Mouse (Mus musculus) bone marrow macrophage, adult 2 months (primary cell): ENCODE data around the gene Olfr1043. TPM values are rescaled to one million over a fixed set of nuclear protein-coding genes. Genes with fewer than 3 reads are reported as not detected.
"Not testable (repeated sequence)": the region's sequence is repeated elsewhere in the genome, so short reads cannot be mapped to it uniquely, and the experiment has no call there.

Source experiments
- H3K27ac ChIP-seq: 2 replicates; pipeline ENCODE4 v1.5.1; 2012; ENCODE audit warnings: low read depth, low read length; ENCODE audit not compliant: insufficient read depth
- H3K4me1 ChIP-seq: 2 replicates; pipeline ENCODE4 v1.6.1; 2012; ENCODE audit warnings: low read length; ENCODE audit not compliant: control insufficient read depth, insufficient read depth
- H3K4me3 ChIP-seq: 2 replicates; pipeline ENCODE4 v1.5.1; 2012; ENCODE audit warnings: mild to moderate bottlenecking, low read length, moderate library complexity; ENCODE audit not compliant: insufficient read depth
- CTCF ChIP-seq: IDR thresholded peaks from 2 replicates; pipeline ENCODE4 v1.5.1; 2012; ENCODE audit warnings: low read depth, mild to moderate bottlenecking, low read length, moderate library complexity
- POLR2A ChIP-seq: IDR thresholded peaks from 2 replicates; pipeline ENCODE4 v1.6.1; 2012; ENCODE audit warnings: mild to moderate bottlenecking, low read depth, low read length, borderline replicate concordance
- polyA plus RNA-seq: library from polyadenylated mRNA; stranded (reverse); fragments of >200 nt; gene quantifications from 2 replicates; pipeline ENCODE4 v1.2.4, GENCODE M21; 2012; ENCODE audit not compliant: missing spikeins, insufficient read depth, insufficient read length

The Olfr1043 gene
- polyA plus RNA-seq = not detected in 2 replicates

- no peak within 1 kb of the TSS for H3K27ac ChIP-seq
- no peak within 1 kb of the TSS for H3K4me3 ChIP-seq
- no peak for TF ChIP-seq POLR2A
- TF ChIP-seq CTCF = no peak
- H3K4me1 ChIP-seq = no peaks in the 10 kb centered on the region
These were observed at the start of gene Olfr1043 for GRCm38 (mm10) chr2:86167422-86167821. Gene Olfr1043 (minus strand): TSS chr2:86167522.

GRCm38 (mm10) chr2:86202909-86203308 lies 35.6 kb upstream of the Olfr1043 start, which contains the start of gene Olfr1045:
Gene Olfr1045 (minus strand): TSS chr2:86203009.
- Histone ChIP-seq H3K4me1 (no peaks in the 10 kb centered on the region), H3K27ac (no peak within 1 kb of the TSS), H3K4me3 (no peak within 1 kb of the TSS)
- TF ChIP-seq CTCF = no peak

GRCm38 (mm10) chr2:86195863-86196262 lies 28.5 kb upstream of the Olfr1043 start:
- no peak overlapping the region for H3K27ac ChIP-seq
- no peak overlapping the region for H3K4me3 ChIP-seq
- TF ChIP-seq CTCF = no peak
- TF ChIP-seq POLR2A = no peak
- H3K4me1 ChIP-seq = no peaks in the 10 kb centered on the region

- H3K4me1 ChIP-seq = no peaks in the 10 kb centered on the region
- no peak within 1 kb of the TSS for H3K27ac ChIP-seq
- no peak within 1 kb of the TSS for H3K4me3 ChIP-seq
- TF ChIP-seq CTCF (no peak), POLR2A (no peak)
These were observed 18.3 kb upstream of the Olfr1043 start, which contains the start of gene Olfr52 for GRCm38 (mm10) chr2:86185583-86185982. Gene Olfr52 (minus strand): TSS chr2:86185683.

- H3K4me3 ChIP-seq = no peak overlapping the region
- TF ChIP-seq CTCF (no peak), POLR2A (no peak)
- no peaks in the 10 kb centered on the region for H3K4me1 ChIP-seq
- H3K27ac ChIP-seq = no peak overlapping the region
These were observed 12.6 kb upstream of the Olfr1043 start for GRCm38 (mm10) chr2:86179950-86180349.

GRCm38 (mm10) chr2:86177720-86178119 lies 10.4 kb upstream of the Olfr1043 start, which contains the start of gene Olfr1044:
Gene Olfr1044 (minus strand): TSS chr2:86177820.
- Histone ChIP-seq H3K4me3 (no peak within 1 kb of the TSS), H3K4me1 (no peaks in the 10 kb centered on the region), H3K27ac (no peak within 1 kb of the TSS)
- no peak for TF ChIP-seq CTCF
- TF ChIP-seq POLR2A = no peak

- H3K4me3 ChIP-seq, H3K4me1 ChIP-seq, H3K27ac ChIP-seq: not testable (repeated sequence)
These were observed 8.1 kb upstream of the Olfr1043 start for GRCm38 (mm10) chr2:86175422-86175821.

- TF ChIP-seq CTCF (no peak), POLR2A (no peak)
- H3K27ac ChIP-seq = no peak within 1 kb of the TSS
These were observed 5.6 kb downstream of the Olfr1043 start, which contains the start of gene Olfr1042 for GRCm38 (mm10) chr2:86161738-86162137. Gene Olfr1042 (minus strand): TSS chr2:86161838.

GRCm38 (mm10) chr2:86146632-86147031 lies 20.7 kb downstream of the Olfr1043 start, which contains the start of gene Olfr1040:
Gene Olfr1040 (minus strand): TSS chr2:86146732.
- TF ChIP-seq CTCF (no peak), POLR2A (no peak)
- H3K4me1 ChIP-seq = no peaks in the 10 kb centered on the region
- no peak within 1 kb of the TSS for H3K4me3 ChIP-seq
- no peak within 1 kb of the TSS for H3K27ac ChIP-seq

More at GRCm38 (mm10) chr2:86161738-86162137, 5.6 kb downstream of the Olfr1043 start, which contains the start of gene Olfr1042:
- Histone ChIP-seq H3K4me1 (no peaks in the 10 kb centered on the region), H3K4me3 (no peak within 1 kb of the TSS)

- Histone ChIP-seq H3K27ac (no peak within 1 kb of the TSS), H3K4me3 (no peak within 1 kb of the TSS)
- TF ChIP-seq CTCF (no peak), POLR2A (no peak)
These were observed 31.5 kb downstream of the Olfr1043 start, which contains the start of gene Olfr1039 for GRCm38 (mm10) chr2:86135828-86136227. Gene Olfr1039 (minus strand): TSS chr2:86135928.

More at GRCm38 (mm10) chr2:86135828-86136227, 31.5 kb downstream of the Olfr1043 start, which contains the start of gene Olfr1039:
- no peaks in the 10 kb centered on the region for H3K4me1 ChIP-seq

Other genes starting within 250 kb of the Olfr1043 start
- not detected in 2 replicates for gene Olfr1026, start 246.0 kb downstream of the Olfr1043 start, polyA plus RNA-seq
- not detected in 2 replicates for gene Olfr1028, start 217.1 kb downstream of the Olfr1043 start, polyA plus RNA-seq
- not detected in 2 replicates for gene Olfr1029, start 193.6 kb downstream of the Olfr1043 start, polyA plus RNA-seq
- gene Olfr1030, start 188.2 kb downstream of the Olfr1043 start, polyA plus RNA-seq = 0.24 TPM in 1 of 2 replicates, not detected in the other
- not detected in 2 replicates for gene Olfr1031, start 177.2 kb downstream of the Olfr1043 start, polyA plus RNA-seq
- gene Olfr1032, start 162.0 kb downstream of the Olfr1043 start, polyA plus RNA-seq = not detected in 2 replicates
- gene Olfr1033, start 146.9 kb downstream of the Olfr1043 start, polyA plus RNA-seq = not detected in 2 replicates
- gene Olfr1034, start 121.7 kb downstream of the Olfr1043 start, polyA plus RNA-seq = not detected in 2 replicates
- not detected in 2 replicates for gene Olfr1036, start 93.5 kb downstream of the Olfr1043 start, polyA plus RNA-seq
- gene Olfr1037, start 80.1 kb downstream of the Olfr1043 start, polyA plus RNA-seq = not detected in 2 replicates
- gene Olfr1039, start 31.6 kb downstream of the Olfr1043 start, polyA plus RNA-seq = not detected in 2 replicates
- gene Olfr1040, start 20.8 kb downstream of the Olfr1043 start, polyA plus RNA-seq = not detected in 2 replicates
- 0.16 TPM in 1 of 2 replicates, not detected in the other for gene Olfr1042, start 5.7 kb downstream of the Olfr1043 start, polyA plus RNA-seq
- not detected in 2 replicates for gene Olfr1044, start 10.3 kb upstream of the Olfr1043 start, polyA plus RNA-seq
- not detected in 2 replicates for gene Olfr52, start 18.2 kb upstream of the Olfr1043 start, polyA plus RNA-seq
- gene Olfr1045, start 35.5 kb upstream of the Olfr1043 start, polyA plus RNA-seq = not detected in 2 replicates
- not detected in 2 replicates for gene Olfr1046, start 51.8 kb upstream of the Olfr1043 start, polyA plus RNA-seq
- not detected in 2 replicates for gene Olfr1047, start 63.9 kb upstream of the Olfr1043 start, polyA plus RNA-seq
- not detected in 2 replicates for gene Olfr1048, start 72.8 kb upstream of the Olfr1043 start, polyA plus RNA-seq
- gene Olfr1049, start 90.8 kb upstream of the Olfr1043 start, polyA plus RNA-seq = not detected in 2 replicates
- gene Olfr1051, start 111.6 kb upstream of the Olfr1043 start, polyA plus RNA-seq = 0.28 TPM in 1 of 2 replicates, not detected in the other
- not detected in 2 replicates for gene Olfr1052, start 124.9 kb upstream of the Olfr1043 start, polyA plus RNA-seq
- not detected in 2 replicates for gene Olfr1053, start 147.8 kb upstream of the Olfr1043 start, polyA plus RNA-seq
- not detected in 2 replicates for gene Olfr1054, start 167.9 kb upstream of the Olfr1043 start, polyA plus RNA-seq
- not detected in 2 replicates for gene Olfr1055, start 182.8 kb upstream of the Olfr1043 start, polyA plus RNA-seq
- gene Olfr1056, start 194.9 kb upstream of the Olfr1043 start, polyA plus RNA-seq = not detected in 2 replicates
- gene Olfr1057, start 210.9 kb upstream of the Olfr1043 start, polyA plus RNA-seq = not detected in 2 replicates
- not detected in 2 replicates for gene Olfr1058, start 221.0 kb upstream of the Olfr1043 start, polyA plus RNA-seq
- gene Olfr1061, start 246.5 kb upstream of the Olfr1043 start, polyA plus RNA-seq = not detected in 2 replicates